Mouse (Mus musculus): ENCODE measurements around the gene Cacna1f.

GRCm38 (mm10) chrX:7573176-7574086 is 33.5 kb upstream of the Cacna1f start, which contains the start of gene Foxp3:
- no peak for TF ChIP-seq GATA1 (IDR thresholded peaks at IDR 0.05; ENCODE audit: borderline replicate concordance, low read length)
- no peak for TF ChIP-seq FLI1 (IDR thresholded peaks at IDR 0.05; ENCODE audit: low read length)
